Mouse (Mus musculus) kidney, postnatal 10 days (tissue): ENCODE data around the gene 4930432K21Rik.

Source experiments
- DNase-seq: peaks from one replicate; pipeline ENCODE4 v3.0.0; 2021; ENCODE audit warnings: mixed read lengths

The 4930432K21Rik gene

DNA sequence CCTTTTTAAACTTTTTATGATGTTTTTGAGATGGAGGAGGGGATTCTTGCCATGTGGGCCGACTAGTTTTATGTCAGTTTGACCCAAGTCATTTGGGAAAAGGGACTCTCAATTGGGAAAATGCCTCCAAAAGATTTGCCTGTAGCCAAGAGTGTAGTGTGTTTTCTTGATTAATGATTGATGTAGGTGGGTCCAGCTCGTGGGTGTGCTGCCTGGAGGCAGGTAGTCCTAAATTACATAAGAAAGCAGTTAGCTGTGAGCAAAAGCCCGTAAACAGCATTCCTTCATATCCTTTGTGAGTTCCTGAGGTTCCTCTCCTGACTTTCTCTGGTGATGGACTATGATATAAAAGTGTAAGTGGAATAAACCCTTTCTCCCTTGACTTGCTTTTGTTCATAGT, 1.4 kb downstream of the 4930432K21Rik start:
- no peak for DNase-seq

DNA sequence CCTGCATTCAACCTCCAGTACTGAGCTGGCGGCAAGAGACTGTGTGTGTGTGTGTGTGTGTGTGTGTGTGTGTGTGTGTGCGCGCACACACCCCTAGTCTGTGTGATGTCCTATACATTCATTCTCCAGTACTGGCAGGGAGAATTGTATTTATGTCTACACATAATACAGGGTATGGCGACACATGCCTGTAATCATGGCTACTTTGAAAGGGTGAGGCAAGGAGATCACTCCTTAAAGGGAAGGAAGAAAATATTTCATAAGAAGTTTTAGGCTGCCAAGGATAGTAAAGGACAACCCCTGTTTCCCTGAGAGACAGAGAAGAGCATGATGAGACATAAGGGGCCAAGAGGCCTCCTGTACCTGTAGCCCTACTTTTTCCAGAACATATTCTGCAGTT, 9.8 kb downstream of the 4930432K21Rik start:
- no peak for DNase-seq

DNA sequence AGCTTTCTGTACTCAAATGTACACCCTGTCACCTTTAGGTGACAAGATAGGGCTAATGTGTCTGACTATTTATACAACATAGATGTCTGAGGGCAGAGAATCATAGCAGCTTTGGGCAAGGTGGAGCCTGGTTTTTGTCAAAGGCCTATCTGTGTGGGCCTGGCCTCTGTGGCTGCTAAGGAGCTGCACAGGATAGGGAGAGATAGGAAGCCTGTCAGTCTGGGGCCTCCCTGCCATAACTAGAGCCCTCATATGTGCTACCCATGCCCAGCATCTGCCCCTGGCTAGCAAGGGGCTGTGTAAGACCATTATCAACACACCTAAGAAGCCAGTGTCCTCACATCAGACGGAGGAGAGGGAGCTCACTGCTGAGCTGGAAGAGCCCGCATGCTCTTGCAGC, 19.9 kb downstream of the 4930432K21Rik start:
- DNase-seq = no peak

DNA sequence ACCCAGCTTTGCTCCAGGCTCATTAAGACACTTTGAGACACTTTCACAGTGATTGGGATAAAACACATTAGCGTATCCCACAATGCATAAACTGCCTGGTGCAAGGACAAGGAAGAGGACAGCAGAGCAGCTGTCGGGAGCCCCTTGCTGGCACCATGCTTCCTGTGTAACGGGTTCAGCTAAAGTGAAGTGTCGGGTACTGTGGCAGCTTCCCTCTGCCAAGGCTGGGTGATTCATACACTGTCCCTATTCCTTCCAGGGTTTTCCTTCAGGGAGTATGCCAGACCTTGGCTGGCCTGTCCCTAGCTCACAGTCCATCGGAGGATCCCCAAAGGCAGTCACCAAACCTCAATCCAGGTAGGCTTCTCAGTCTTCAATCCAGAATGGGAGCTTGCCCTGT, 22.3 kb downstream of the 4930432K21Rik start:
- DNase-seq = no peak

DNA sequence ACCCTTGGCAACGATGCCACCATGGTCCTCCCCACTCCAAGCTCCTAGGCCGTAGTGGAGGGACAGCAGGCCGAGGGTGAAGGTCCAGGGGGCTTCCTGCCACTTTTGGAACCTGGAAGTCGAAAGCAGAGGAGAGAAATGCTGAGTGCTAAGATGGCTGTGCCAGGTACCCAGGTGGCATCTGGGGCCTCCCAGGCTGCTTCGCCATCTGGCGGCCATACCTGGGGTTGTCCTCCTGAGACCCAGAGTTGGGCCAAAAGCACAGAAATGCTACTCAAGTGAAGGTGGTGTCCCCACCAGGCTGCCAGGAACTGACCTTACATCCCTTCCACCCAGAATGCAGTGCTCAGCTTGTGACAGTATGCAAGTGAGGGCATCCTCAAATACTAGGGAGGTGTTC, 26.0 kb downstream of the 4930432K21Rik start:
- peak; percentile 49 for DNase-seq

DNA sequence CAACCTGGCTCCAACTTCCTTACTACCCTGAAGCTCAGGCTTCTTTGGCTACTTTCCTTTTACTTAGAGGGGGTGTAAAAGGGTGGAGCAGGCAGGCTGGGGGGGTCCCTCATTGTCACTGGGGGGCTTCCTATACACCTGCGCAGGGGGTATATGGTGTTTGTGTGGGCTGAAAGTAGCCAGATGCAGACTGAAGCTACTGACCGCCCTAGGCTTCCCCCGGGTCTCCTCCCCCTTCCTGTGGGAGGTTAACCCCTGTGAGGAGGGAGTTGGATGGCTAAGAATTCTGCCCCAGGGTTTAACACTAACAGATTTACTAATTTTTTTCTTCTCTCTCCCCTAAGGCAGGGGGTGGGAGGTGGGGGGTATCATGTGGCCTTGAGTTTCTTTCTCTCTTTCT, 28.7 kb downstream of the 4930432K21Rik start:
- peak; percentile 24 for DNase-seq

DNA sequence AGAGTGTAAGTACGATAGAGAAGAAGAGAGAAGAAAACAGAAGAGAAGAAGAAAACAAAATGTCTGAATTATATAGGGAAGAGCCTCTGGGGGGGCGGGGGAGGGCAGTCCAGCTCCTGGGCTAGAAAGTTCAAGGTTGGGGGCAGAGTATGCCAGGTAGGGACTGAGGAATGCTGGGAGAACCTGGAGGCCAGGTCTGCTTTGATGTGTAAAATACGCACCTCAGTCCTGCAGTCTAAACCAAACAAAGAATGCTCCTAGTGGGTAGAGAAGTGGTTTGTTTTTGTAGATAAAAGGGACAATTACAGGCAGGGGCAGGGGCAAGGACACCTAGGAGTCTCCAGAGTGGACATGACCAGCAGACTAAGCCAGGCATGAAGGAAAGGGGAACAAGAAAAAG, 29.6 kb downstream of the 4930432K21Rik start:
- DNase-seq = no peak

DNA sequence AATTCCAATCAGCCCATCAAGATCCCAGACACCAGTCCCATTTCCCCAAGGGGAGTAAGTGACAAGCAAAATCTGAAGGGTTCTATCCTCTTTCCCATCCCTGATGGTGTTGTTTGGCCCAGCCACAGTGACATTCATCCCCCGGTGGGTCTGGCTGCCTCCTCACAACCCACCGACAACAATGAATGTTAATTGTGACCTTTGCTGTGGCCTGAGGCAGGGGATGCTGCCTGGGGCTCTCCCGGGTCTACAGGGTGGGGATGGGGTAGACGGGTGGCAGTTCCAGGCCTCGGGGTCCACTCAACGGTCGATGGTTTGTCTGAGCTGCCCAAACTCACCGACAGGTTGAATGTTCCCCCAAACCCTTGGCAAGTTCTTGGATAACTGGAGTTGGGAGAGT, 30.8 kb downstream of the 4930432K21Rik start:
- DNase-seq = no peak

DNA sequence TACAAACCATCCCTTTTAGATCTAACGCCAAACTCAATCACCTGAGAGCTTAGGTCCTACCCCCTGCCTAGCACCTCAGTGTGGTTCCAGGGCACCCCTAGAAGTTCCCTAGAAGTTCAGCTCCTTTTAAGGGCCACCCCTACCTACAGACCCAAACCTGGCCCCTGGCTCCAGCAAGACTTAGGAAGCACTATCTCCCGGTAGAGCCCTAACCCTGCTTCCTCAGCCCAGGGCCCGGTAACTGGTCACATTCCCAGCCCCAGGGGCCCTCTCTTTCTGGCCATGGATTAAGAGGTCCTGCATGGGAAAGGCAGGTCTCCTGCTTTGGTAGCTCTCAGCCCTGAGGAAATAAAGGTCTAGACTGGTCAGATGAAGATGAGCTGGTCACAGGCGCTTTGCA, 32.1 kb downstream of the 4930432K21Rik start:
- no peak for DNase-seq

DNA sequence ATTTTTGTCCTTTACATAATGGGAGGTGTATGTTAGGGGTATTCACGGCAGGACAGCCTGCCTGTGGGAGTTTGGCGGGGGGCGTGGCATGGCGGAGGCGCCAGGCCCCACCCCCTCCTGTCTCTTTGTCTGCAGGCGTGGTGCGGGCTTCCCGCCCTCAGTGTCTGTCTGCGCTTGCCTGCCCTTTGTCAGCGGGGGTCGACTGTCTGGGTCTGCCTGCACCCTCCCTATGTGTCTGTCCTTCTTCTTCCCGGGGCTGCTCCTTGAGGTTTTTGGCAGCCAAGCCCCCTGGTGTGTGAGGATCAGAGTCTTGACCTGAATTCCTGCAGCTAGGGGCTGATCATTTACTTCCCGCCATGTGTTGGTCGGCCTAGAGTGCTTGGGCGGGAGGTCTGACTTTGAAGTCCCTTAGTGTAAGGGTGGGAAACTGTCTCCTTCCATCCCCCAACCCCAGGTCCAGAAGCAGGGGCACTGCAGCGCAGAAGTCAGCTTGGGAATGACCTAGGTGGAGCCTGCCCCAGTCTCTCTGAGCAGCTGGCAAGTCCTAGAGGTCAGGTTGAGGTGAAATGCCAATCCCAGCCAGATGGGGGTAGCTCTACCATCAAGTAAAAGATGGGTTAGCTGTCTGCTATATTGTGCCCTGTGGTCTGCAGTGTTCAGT, 32.8 kb downstream of the 4930432K21Rik start:
- peak; percentile 78 for DNase-seq

DNA sequence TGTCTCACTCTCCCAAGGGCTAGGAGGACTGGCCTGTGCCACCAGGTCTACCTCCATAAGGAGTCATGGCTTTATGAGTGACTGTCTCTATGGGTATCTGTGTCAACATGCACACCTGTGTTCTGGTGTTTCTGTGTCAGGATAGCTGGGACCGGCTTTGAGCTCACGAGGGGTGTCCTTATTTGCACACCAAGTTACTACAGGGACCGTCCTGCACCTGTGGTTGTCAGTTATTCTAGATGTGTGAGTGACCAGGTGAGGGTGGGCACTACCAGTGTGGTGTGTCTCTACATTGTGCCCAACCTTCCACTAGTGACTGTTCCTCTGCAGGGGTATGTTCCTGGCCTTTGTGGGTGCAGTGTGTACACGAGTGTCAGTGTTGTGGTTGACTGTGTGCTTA, 35.0 kb downstream of the 4930432K21Rik start:
- DNase-seq = no peak

DNA sequence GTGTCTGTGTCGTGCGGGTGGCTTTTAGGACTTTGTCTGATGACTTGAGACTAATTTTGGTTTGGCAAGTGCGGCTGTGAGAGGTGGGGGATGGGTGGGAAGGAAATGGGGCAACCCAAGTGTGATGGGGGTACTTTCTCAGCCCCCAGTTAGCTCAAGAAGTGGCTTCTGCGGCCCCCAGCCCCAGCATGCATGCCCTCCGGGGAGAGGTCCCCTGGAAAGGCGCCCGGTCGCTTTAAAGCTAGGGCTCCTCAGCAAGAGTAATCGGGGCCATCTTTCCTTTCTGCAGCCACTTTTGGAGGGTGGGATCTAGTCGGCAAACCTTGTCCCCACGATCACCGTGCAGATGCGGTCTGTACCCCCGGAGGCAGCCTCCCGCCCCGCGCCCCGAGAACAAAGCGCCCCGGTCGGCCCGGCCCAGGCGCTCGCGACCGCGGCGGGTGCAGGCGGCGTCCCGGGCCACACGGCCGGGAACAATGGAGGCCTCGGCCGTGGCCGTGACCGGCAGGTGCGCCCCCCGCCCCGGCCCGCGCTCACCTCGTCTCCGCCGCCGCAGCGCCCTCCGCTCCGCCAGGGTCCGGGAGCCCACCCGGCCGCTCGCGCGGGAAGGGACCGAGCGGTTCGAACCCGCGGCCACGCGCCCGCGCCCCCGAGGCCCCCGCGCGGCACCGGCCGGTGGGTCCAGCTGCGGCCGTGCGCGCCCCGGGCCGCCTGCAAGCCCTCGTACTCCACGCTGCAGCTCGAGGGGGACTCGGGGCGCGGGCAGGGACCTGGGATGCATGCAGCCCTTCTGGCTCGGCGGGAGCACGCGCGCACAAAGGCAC, 35.6 kb downstream of the 4930432K21Rik start:
- peak; percentile 67 for DNase-seq

DNA sequence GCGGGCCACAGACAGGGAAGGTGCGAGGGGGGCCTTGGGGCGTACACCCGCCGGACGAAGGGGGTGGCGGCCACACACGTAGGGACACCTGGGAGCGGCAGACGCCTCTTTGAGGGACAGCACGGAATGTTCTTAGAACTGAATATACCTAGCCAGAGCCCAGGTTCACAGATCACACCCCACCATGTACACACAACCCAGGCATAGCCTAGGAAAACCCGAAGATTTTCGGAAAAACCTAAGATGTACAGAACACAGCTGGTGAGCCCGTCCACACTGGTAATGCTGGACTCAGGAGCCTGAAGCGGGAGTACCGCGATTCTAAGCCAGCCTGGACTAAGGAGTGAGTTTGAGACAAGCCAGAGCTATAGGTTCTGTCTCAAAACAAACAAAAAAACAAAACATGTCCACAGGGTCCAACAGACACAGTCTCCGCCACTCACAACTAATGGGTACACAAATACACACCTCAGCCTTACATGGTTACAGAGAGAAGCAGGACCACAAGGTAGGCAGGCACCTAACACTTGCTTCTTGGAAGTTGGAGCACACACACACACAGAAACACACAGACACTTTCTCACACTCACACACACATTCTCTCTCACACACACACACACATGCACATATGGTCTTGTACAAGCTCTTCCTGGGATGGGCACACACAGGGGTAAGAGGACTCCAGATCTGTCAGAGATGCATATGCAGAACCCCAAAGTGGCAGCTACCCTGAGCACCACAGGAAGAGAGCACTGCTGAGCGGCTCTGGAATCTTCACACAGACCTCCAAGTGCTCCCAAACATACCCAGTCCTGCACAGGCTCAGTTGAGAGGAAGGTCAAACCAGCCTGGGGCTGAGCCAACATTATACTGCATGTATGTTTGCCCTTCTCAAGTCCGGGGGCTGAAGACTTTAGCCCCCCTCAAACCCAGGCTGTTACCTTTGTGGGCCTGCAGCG, 36.5 kb downstream of the 4930432K21Rik start:
- DNase-seq = no peak

DNA sequence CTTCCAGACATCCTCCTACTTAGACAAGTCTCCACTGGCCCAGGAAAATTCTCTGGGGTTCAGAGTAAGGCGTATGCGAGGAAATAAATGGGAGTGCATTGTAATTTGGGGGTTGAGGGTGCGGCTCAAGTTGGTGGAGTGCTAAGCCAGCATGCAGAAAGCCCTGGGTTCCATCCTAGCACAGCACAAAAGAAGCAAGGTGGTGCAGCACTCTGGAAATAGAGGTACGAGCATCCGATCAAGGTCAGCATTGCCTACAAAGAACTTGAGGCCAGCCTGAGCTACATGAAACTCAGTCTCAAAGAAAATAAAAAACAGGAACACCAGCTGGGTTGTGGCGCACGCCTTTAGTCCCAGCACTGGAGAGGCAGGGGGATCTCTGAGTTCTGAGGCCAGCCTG, 37.3 kb downstream of the 4930432K21Rik start, which contains the start of gene Nanos3:
TSS of gene Nanos3 (minus strand) at position 101 of the 400 bp plus-strand sequence.
- no peak for DNase-seq

DNA sequence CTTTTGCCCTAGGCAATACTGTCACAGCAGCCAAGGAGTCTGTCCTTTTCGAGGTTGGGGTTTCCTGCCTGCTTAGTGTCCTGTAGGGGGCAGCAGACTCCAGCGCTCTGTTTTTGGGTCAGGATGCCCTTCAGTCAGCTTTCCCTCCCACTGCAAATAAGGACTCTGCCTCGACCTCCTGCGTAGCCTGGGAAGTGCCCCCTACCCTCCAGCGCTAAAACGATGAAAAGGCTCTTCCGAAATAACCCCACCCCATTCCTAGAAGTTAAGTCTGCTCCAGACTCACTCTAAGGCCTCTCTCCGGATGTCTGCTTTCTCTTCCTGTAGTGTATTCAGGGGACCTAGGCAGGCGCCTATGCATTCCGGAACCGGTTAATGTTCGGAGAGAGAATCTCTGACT, 38.7 kb downstream of the 4930432K21Rik start:
- DNase-seq = peak; percentile 84

DNA sequence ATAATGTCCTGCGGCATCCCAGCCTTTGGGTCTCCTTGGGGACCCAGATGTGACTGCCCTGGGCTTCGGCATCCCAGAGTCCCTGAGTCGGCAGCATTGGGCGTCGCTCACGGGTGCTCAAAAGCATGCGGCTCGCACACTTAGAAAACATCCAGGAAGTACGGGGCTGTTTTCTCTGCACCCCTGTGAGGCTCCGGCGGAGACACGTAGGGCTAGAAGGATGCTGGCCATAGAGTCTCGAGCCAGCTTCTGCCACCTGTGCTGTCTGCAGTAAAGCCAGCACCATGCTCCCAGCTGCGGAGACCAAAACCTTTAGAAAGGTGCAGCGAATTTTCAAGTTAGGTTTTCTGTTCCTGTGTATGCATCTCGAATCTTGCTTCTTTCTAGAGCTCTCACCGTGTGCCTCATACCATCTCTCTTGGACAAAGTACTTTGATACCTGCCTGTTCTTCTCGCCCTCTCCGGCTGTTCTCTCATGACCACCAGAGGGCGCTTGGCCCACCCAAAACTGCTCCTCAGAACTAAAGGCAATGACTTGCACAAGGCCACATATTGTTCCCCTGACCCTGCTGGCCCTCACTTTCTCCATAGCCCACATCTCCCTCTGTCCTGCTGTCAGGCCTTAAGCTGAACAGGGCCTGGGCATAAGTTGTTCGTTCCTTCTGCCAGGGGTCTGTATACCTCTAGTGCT, 39.4 kb downstream of the 4930432K21Rik start:
- peak; percentile 81 for DNase-seq

DNA sequence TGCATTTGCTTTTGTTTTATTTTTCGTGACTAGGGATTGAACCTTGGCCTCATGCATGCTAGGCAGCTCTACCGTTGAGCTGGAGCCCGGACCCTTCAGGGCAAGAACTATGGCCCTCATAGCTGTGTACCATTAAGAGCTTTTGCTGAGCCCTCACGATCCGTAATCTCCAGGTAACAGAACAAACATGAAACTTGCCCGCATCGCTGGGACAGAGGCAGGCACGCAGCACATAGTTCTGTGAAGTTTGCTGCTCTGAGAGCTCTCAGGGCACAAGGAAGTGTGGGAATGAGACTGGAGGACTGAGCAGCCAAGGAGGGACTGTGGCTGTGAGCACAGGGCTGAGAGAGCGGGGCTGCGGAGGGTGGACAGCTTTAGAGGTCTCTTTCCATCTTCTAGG, 40.8 kb downstream of the 4930432K21Rik start:
- DNase-seq = peak; percentile 35

DNA sequence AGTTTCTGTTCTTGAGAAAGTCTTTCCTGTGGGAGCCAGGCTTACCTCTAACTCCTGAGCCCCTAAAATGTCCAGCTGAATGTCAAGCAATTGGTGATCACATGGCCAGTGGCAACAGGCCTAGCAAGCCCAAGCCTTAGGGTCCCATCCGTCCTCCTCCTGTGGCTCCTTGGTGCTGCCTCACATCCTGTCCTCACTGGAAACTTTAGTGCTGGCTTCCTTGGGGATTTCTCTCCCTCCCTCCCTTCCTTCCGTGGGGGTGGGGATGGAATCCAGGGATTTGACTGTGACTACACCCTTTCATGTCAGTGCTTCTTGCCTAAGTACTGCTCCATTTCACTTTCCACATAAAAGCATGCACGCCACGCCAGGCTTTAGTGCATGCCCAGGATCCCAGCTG, 41.8 kb downstream of the 4930432K21Rik start:
- DNase-seq = peak; percentile 80

DNA sequence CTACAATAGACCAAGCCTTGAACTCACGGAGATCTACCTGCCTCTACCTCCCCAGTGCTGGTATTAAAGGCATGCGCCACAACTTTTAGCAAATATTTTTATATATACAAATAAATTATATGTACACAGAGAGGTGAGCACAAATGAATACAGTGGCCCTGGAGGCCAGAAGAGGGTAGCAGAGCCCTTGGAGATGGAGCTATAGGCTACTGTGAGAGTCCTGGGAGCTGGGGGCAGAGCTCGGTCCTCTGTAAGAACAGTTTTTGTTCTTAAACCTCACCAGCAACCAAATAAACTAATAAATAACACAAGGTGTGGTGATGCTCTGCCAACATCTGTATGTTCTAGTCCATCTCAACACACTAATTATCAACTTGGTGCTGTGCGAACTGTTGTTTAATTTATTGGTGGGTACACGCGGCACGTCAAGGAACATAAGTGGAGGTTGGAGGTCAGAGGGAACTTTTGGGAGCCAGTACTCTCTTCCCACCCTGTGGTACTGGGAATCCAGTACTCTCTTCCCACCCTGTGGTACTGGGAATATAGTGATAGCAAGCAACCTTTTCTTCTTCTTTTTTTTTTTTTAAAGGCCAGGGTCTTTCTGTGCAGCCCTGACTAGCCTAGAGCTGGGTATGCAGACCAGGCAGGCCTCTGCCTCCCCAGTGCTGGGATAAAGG, 42.5 kb downstream of the 4930432K21Rik start:
- DNase-seq = peak; percentile 51

DNA sequence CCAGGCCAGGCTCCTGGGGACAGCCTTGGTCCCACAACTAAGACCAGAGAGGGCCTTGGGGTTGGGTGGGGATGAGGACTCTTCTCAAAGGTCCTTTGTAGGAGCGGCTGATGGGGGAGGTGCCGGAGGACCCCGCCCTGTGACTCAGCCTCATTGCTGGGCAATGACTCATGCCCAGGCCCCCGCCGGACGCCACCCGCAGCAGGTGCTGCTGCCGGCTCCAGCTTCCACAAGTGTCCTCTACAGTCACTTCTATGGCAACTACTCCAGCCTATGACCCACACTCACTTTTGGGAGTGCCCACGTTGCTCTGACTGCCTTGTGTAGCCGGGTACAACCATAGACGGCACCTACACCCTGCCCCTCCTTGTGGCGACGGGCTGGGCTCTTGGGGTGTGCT, 44.2 kb downstream of the 4930432K21Rik start:
- DNase-seq = peak; percentile 79

DNA sequence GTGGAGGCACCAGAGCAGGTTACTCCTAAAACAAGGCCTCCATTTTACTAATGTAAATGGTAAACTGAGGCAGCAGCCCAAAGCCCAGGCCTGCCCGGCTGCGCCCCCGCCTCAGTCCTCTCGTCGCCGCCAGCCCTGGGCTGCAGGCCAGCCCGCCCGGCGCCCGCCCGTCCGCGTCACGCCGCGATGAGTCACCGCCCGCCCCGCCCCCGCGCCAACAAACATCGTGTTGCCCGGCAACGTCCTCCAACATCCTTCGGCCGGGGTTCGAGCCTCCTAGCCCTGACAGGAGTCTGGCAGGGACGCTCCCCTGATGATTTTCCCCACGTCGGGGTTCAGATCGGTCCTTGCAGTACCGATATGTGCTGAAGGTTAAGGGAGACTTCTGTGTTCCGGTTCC, 44.7 kb downstream of the 4930432K21Rik start:
- DNase-seq = peak; percentile 92

DNA sequence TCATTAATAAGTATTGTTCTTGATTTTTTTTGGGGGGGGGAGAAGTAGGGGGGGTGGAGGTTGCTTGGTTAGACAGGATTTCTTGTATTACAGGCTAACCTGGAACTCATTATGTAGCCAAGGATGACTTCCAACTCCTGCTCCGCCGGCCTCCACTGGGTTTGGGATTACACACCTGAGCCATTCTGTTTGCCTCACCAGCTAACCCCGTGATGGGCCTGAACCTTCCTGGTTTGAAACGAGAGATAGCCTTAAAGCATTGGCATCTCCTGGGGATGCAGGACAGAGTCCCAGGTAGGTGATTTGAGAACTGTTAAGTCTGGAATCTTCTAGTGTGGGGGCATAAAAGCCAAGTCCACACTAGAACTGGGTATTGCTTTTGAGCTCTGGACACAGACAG, 45.3 kb downstream of the 4930432K21Rik start:
- no peak for DNase-seq
